Mouse (Mus musculus): ENCODE results near the gene Kalrn.

DNA sequence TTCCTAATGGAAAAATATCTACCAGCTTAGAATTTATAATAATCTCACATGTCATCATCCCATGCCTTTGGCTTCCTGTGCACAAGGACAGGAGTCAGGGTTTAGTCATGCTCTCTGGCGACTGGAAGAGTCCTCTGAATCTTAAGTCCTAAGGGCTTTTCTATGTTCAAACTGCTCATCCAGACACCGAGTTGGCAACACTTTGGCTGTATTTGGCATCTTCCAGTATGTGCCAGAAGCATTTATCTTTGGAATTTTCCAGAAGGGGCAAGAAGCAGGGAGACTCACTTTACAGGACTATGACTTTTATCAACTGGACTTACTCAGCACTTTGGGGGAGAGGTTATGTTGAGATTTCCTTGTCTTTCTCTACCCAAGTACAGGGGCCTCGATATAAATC lies 417.6 kb downstream of the Kalrn start:
- TF ChIP-seq CTCF (IDR thresholded peaks at IDR 0.05; ENCODE audit: extremely low read depth, insufficient read length, insufficient replicate concordance, low read depth, low read length) (no peak), POLR2A (IDR thresholded peaks at IDR 0.05; ENCODE audit: low read depth, low read length) (no peak)
